Mouse (Mus musculus) brain, adult 10 weeks (tissue): ENCODE data around the gene Zfp523. TPM values are rescaled to one million over a fixed set of nuclear protein-coding genes. Genes with fewer than 3 reads are reported as not detected.

Experiments
- polyA plus RNA-seq: library from polyadenylated mRNA; stranded (reverse); fragments of 350-450 nt; fragmentation: Illumina TruSeq; extraction: RNeasy Lipid Tissue Mini Kit (QIAGEN cat#74804); gene quantifications from one replicate; pipeline ENCODE4 v1.2.3, GENCODE M21; 2015; ENCODE audit warnings: low read depth, low replicate concordance

Gene Zfp523
- 92.9 TPM for polyA plus RNA-seq

GRCm38 (mm10) chr17:28176775-28177539 lies at the start of gene Zfp523:
TSS of gene Zfp523 (plus strand) at chr17:28177129.

GRCm38 (mm10) chr17:28141771-28142699 lies 34.9 kb upstream of the Zfp523 start, which contains the start of gene Scube3:
TSS of gene Scube3 (plus strand) at chr17:28142141.

GRCm38 (mm10) chr17:28207591-28208313 lies 30.8 kb downstream of the Zfp523 start, which contains the start of gene Def6:
TSS of gene Def6 (plus strand) at chr17:28207778.

GRCm38 (mm10) chr17:28232475-28233060 lies 55.6 kb downstream of the Zfp523 start, which contains the start of gene Ppard:
TSS of gene Ppard (plus strand) at chr17:28232700.

Other genes with a start within 250 kb of the Zfp523 start
- 0.89 TPM for gene Tcp11, start 96.5 kb upstream of the Zfp523 start, polyA plus RNA-seq
- gene Scube3, start 35.0 kb upstream of the Zfp523 start, polyA plus RNA-seq = 2.9 TPM
- 1.7 TPM for gene Def6, start 30.6 kb downstream of the Zfp523 start, polyA plus RNA-seq
- gene Ppard, start 55.6 kb downstream of the Zfp523 start, polyA plus RNA-seq = 15.0 TPM
- gene Fance, start 136.4 kb downstream of the Zfp523 start, polyA plus RNA-seq = 21.7 TPM
- gene Rpl10a, start 151.3 kb downstream of the Zfp523 start, polyA plus RNA-seq = 605 TPM
- 1.9 TPM for gene Tead3, start 173.7 kb downstream of the Zfp523 start, polyA plus RNA-seq
- gene Tulp1, start 188.1 kb downstream of the Zfp523 start, polyA plus RNA-seq = not detected